Mouse (Mus musculus) heart, postnatal 0 days (tissue): ENCODE measurements around the gene Ugt1a6a.

Experiments used
- CTCF ChIP-seq: IDR thresholded peaks from 2 replicates; pipeline ENCODE4 v1.5.1; 2016; ENCODE audit warnings: antibody characterized with exemption, control low read depth, low read depth
- EP300 ChIP-seq: IDR thresholded peaks from 2 replicates; pipeline ENCODE4 v1.6.1; 2016; ENCODE audit warnings: antibody characterized with exemption, low read depth

DNA sequence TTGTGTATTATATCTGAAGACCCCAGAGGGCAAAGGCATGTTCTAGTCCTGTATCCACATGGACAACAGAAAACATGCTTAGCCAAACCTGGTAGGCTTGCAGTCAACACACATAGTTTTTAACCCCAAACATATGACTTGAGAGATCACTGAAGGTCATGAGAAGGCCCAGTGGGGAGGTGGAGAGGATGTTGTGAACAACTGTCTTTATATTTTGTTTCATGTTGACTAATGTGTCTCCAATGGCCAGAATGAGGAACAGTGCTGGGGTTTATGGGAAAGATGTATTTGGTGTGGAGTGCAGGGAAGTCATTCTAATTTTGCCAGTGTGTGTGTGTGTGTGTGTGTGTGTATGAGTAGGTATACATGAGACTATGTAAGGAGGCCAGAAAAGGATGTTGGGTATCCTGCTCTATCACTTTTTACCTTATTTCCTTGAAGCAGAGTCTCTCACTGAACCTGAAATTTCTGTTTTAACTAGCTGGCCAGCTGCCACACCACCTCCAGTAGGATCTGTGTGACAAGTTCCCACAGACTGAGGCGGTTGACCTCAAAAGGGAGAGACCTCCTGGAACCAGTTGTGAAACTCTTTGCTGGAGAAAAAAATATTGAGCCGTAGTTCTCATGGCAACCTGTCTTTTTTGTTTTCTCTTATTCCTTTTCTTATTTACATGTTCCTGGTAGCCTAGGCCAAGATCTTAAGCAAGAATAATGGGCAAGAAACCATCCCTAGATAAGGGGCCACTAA lies 89.6 kb downstream of the Ugt1a6a start:
- TF ChIP-seq EP300 (no peak), CTCF (no peak)
